In the genomic region with DNA sequence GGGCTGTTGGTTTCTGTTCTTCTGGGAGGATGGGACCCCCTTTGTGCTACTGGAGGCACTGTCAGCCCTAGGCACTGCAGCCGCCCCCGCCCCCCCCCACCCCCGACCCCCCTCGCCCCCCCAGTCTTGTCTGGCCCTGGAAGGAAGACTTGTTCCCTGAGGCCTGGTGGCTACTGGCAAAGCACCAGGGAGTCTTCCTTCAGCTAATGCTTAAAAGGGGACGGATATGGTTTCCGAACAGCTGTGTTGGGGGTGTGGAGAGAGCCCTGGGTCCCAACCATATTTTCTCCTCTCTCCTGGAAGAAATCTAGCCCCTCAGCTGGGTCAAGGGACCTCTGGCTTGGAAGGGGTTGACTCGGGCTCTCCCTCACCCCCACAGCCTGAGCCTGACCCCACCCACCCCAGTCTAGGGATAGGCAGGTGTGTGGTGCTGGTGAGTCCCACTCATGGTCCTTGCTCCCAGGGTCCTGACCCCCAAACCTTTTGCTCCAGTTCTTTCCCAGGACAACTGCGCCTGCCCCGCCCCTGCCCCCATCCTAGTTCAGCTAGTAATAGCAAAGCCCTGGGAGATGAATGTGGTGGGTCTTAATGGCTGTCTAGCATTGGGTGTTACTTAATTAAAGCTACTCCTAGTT, we compare ENCODE assay signal across 8 mouse cellular contexts. TPM values are rescaled to one million over a fixed set of nuclear protein-coding genes. Genes with fewer than 3 reads are reported as not detected.
DNase-seq lines count a peak whose midpoint lies in the region; ATAC-seq lines count a peak whose summit lies in the region.

No protein-coding gene starts in this region.

- peaks cover 19% of the 10 kb centered on the region for H3K36me3 ChIP-seq in kidney, embryonic 16.5 days (ENCODE audit: insufficient read depth, low read length)
- H3K36me3 ChIP-seq in embryonic facial prominence, embryonic 13.5 days = peaks cover 21% of the 10 kb centered on the region
- H3K36me3 ChIP-seq in hindbrain, embryonic 13.5 days = peaks cover 22% of the 10 kb centered on the region
- peaks cover 21% of the 10 kb centered on the region for H3K36me3 ChIP-seq in midbrain, embryonic 14.5 days (ENCODE audit: control insufficient read depth, insufficient read depth, low read length)

- no peak overlapping the region for H3K27ac ChIP-seq in kidney, embryonic 16.5 days (ENCODE audit: low read length)
- H3K27ac ChIP-seq in embryonic facial prominence, embryonic 13.5 days = no peak overlapping the region
- H3K27ac ChIP-seq in hindbrain, embryonic 13.5 days = no peak overlapping the region
- H3K27ac ChIP-seq in midbrain, embryonic 14.5 days (replicated peaks; ENCODE audit: low read depth, low read length) = no peak overlapping the region

- H3K4me3 ChIP-seq in kidney, embryonic 16.5 days (ENCODE audit: low read length) = peak overlapping the region; percentile 69
- H3K4me3 ChIP-seq in embryonic facial prominence, embryonic 13.5 days = peak overlapping the region; percentile 63
- peak overlapping the region; percentile 52 for H3K4me3 ChIP-seq in hindbrain, embryonic 13.5 days
- peak overlapping the region; percentile 45 for H3K4me3 ChIP-seq in midbrain, embryonic 14.5 days (replicated peaks; ENCODE audit: low read depth, low read length)

- peaks cover 47% of the 10 kb centered on the region for H3K4me1 ChIP-seq in kidney, embryonic 16.5 days (ENCODE audit: insufficient read depth, low read length)
- H3K4me1 ChIP-seq in embryonic facial prominence, embryonic 13.5 days = peaks cover 37% of the 10 kb centered on the region
- H3K4me1 ChIP-seq in hindbrain, embryonic 13.5 days (replicated peaks) = peaks cover 58% of the 10 kb centered on the region
- H3K4me1 ChIP-seq in midbrain, embryonic 14.5 days (ENCODE audit: control insufficient read depth, insufficient read depth, low read length) = peaks cover 14% of the 10 kb centered on the region

- no peaks in the 10 kb centered on the region for H3K27me3 ChIP-seq in kidney, embryonic 16.5 days (ENCODE audit: insufficient read depth, low read length)
- H3K27me3 ChIP-seq in embryonic facial prominence, embryonic 13.5 days = no peaks in the 10 kb centered on the region
- peaks cover 16% of the 10 kb centered on the region for H3K27me3 ChIP-seq in hindbrain, embryonic 13.5 days
- peaks cover 6% of the 10 kb centered on the region; the same call in 1 of the 2 replicates for H3K27me3 ChIP-seq in midbrain, embryonic 14.5 days (ENCODE audit: control insufficient read depth, insufficient read depth, low read length)

- H3K4me2 ChIP-seq in kidney, embryonic 16.5 days (replicated peaks; ENCODE audit: low read depth, low read length) = peak overlapping the region; percentile 98
- H3K4me2 ChIP-seq in embryonic facial prominence, embryonic 13.5 days = peak overlapping the region; percentile 93
- peak overlapping the region; percentile 77 for H3K4me2 ChIP-seq in hindbrain, embryonic 13.5 days
- peak overlapping the region; percentile 77 for H3K4me2 ChIP-seq in midbrain, embryonic 14.5 days (ENCODE audit: low read length)

- 34% methylated on average over 9 of the region's 9 CpGs for WGBS in kidney, embryonic 16.5 days
- WGBS in embryonic facial prominence, embryonic 13.5 days = 27% methylated on average over 9 of the region's 9 CpGs
- WGBS in hindbrain, embryonic 13.5 days = 49% methylated on average over 8 of the region's 9 CpGs
- WGBS in midbrain, embryonic 14.5 days = 40% methylated on average over 8 of the region's 9 CpGs

- no peak for DNase-seq in kidney, adult 8-10 months
- no peak for DNase-seq in midbrain, embryonic 14.5 days
- no peak for DNase-seq in natural killer cell, adult 2 months (ENCODE audit: low spot score in 2 of 2)
- no peak for DNase-seq in frontal cortex, postnatal 14 days (ENCODE audit: low spot score in 2 of 2)

- H3K9me3 ChIP-seq in kidney, embryonic 16.5 days (ENCODE audit: low read length) = no peaks in the 10 kb centered on the region
- H3K9me3 ChIP-seq in embryonic facial prominence, embryonic 13.5 days = no peaks in the 10 kb centered on the region
- H3K9me3 ChIP-seq in hindbrain, embryonic 13.5 days = no peaks in the 10 kb centered on the region
- no peaks in the 10 kb centered on the region for H3K9me3 ChIP-seq in midbrain, embryonic 14.5 days (ENCODE audit: control insufficient read depth, low read length)

- no peak for ATAC-seq in kidney, embryonic 16.5 days (ENCODE audit: low FRiP score, low TSS enrichment)
- ATAC-seq in embryonic facial prominence, embryonic 13.5 days (ENCODE audit: insufficient number of reproducible peaks, insufficient read depth, low FRiP score, low TSS enrichment, low read depth) = no peak; the same call in 1 of the 2 replicates
- no peak for ATAC-seq in hindbrain, embryonic 13.5 days (ENCODE audit: low FRiP score)
- no peak for ATAC-seq in midbrain, embryonic 14.5 days (ENCODE audit: low FRiP score, low TSS enrichment)
- no peak for ATAC-seq in monocyte, adult 5-6 weeks (replicated peaks; ENCODE audit: insufficient number of reproducible peaks, low FRiP score, low TSS enrichment, poor library complexity, severe bottlenecking)

- H3K9ac ChIP-seq in kidney, embryonic 16.5 days (replicated peaks; ENCODE audit: low read length) = no peak overlapping the region; the same call in 1 of the 2 replicates
- H3K9ac ChIP-seq in embryonic facial prominence, embryonic 13.5 days = no peak overlapping the region
- H3K9ac ChIP-seq in hindbrain, embryonic 13.5 days = peak overlapping the region; percentile 77
- H3K9ac ChIP-seq in midbrain, embryonic 14.5 days (replicated peaks; ENCODE audit: low read length) = no peak overlapping the region

RNA-seq across cellular contexts. Expression of a gene that starts 1.8 kb away (rescaled TPM):
- 20.4 and 21.5 TPM in 2 replicates for polyA plus RNA-seq in kidney, embryonic 16.5 days (2015; fragmentation: Nextera tagmentation; extraction: Ambion mirVana)
- 17.1 and 18.2 TPM in 2 replicates for polyA plus RNA-seq in embryonic facial prominence, embryonic 13.5 days (2015; fragmentation: Nextera tagmentation; extraction: Ambion mirVana)
- 33.0 and 33.9 TPM in 2 replicates for polyA plus RNA-seq in hindbrain, embryonic 13.5 days (2015; fragmentation: Nextera tagmentation; extraction: Ambion mirVana)
- 25.2 and 31.0 TPM in 2 replicates for polyA plus RNA-seq in midbrain, embryonic 14.5 days (2014; fragmentation: Nextera tagmentation; extraction: Ambion mirVana)
- 0.48 to 1.2 TPM in 2 of 3 replicates, not detected in the other for total RNA-seq in monocyte, adult 5-6 weeks (2017)

RNA-seq across cellular contexts. Expression of a gene that starts 8.7 kb away (rescaled TPM):
- 802 and 841 TPM in 2 replicates for polyA plus RNA-seq in kidney, embryonic 16.5 days (2015; fragmentation: Nextera tagmentation; extraction: Ambion mirVana)
- polyA plus RNA-seq in embryonic facial prominence, embryonic 13.5 days (2015; fragmentation: Nextera tagmentation; extraction: Ambion mirVana) = 1,049 and 1,157 TPM in 2 replicates
- polyA plus RNA-seq in hindbrain, embryonic 13.5 days (2015; fragmentation: Nextera tagmentation; extraction: Ambion mirVana) = 809 and 885 TPM in 2 replicates
- polyA plus RNA-seq in midbrain, embryonic 14.5 days (2014; fragmentation: Nextera tagmentation; extraction: Ambion mirVana) = 707 and 859 TPM in 2 replicates
- 1,558 to 1,754 TPM (median 1,732 TPM) in 3 replicates for total RNA-seq in monocyte, adult 5-6 weeks (2017)

RNA-seq across cellular contexts. Expression of a gene that starts 50.2 kb away (rescaled TPM):
- polyA plus RNA-seq in kidney, embryonic 16.5 days (2015; fragmentation: Nextera tagmentation; extraction: Ambion mirVana) = 0.44 and 0.46 TPM in 2 replicates
- 1.1 TPM in 2 replicates for polyA plus RNA-seq in embryonic facial prominence, embryonic 13.5 days (2015; fragmentation: Nextera tagmentation; extraction: Ambion mirVana)
- 2.9 and 3.8 TPM in 2 replicates for polyA plus RNA-seq in hindbrain, embryonic 13.5 days (2015; fragmentation: Nextera tagmentation; extraction: Ambion mirVana)
- 1.7 and 1.9 TPM in 2 replicates for polyA plus RNA-seq in midbrain, embryonic 14.5 days (2014; fragmentation: Nextera tagmentation; extraction: Ambion mirVana)
- not detected in 3 replicates for total RNA-seq in monocyte, adult 5-6 weeks (2017)
